Mouse (Mus musculus): ENCODE data around the gene Rftn2. TPM values are rescaled to one million over a fixed set of nuclear protein-coding genes. Genes with fewer than 3 reads are reported as not detected.

Gene Rftn2
- polyA plus RNA-seq, 1 experiment = 21.7 TPM

- DNase-seq (ENCODE audit: extremely low spot score in 1 of 2, low spot score in 1 of 2) = no peak
These were observed 52.6 kb downstream of the Rftn2 start for GRCm38 (mm10) chr1:55173720-55174557.

GRCm38 (mm10) chr1:55171361-55172325 lies 54.9 kb downstream of the Rftn2 start:
- DNase-seq (ENCODE audit: extremely low spot score in 1 of 2, low spot score in 1 of 2) = no peak

- DNase-seq (ENCODE audit: extremely low spot score in 1 of 2, low spot score in 1 of 2) = no peak
These were observed 58.0 kb downstream of the Rftn2 start for GRCm38 (mm10) chr1:55168591-55168990.

- no peak for DNase-seq (ENCODE audit: extremely low spot score in 1 of 2, low spot score in 1 of 2)
These were observed 59.0 kb downstream of the Rftn2 start for GRCm38 (mm10) chr1:55167560-55167959.

- DNase-seq (ENCODE audit: extremely low spot score in 1 of 2, low spot score in 1 of 2) = no peak
These were observed 62.6 kb downstream of the Rftn2 start for GRCm38 (mm10) chr1:55164005-55164404.

- no peak for DNase-seq (ENCODE audit: extremely low spot score in 1 of 2, low spot score in 1 of 2)
These were observed 63.8 kb downstream of the Rftn2 start for GRCm38 (mm10) chr1:55162781-55163180.

- DNase-seq (ENCODE audit: extremely low spot score in 1 of 2, low spot score in 1 of 2) = no peak
These were observed 64.7 kb downstream of the Rftn2 start for GRCm38 (mm10) chr1:55161895-55162294.

GRCm38 (mm10) chr1:55160831-55161638 lies 65.5 kb downstream of the Rftn2 start:
- peak; percentile 49 to 79 for DNase-seq (ENCODE audit: extremely low spot score in 1 of 2, low spot score in 1 of 2)

GRCm38 (mm10) chr1:55160218-55160617 lies 66.4 kb downstream of the Rftn2 start:
- no peak for DNase-seq (ENCODE audit: extremely low spot score in 1 of 2, low spot score in 1 of 2)

- peak in 1 of 2 experiments; percentile 38 for DNase-seq (ENCODE audit: extremely low spot score in 1 of 2, low spot score in 1 of 2)
These were observed 67.8 kb downstream of the Rftn2 start for GRCm38 (mm10) chr1:55158821-55159220.

- DNase-seq (ENCODE audit: extremely low spot score in 1 of 2, low spot score in 1 of 2) = peak; percentile 22 to 53
These were observed 68.4 kb downstream of the Rftn2 start for GRCm38 (mm10) chr1:55158211-55158610.

GRCm38 (mm10) chr1:55157329-55157728 lies 69.3 kb downstream of the Rftn2 start:
- DNase-seq (ENCODE audit: extremely low spot score in 1 of 2, low spot score in 1 of 2) = no peak

GRCm38 (mm10) chr1:55145556-55145955 lies 81.0 kb downstream of the Rftn2 start:
- DNase-seq (ENCODE audit: extremely low spot score in 1 of 2, low spot score in 1 of 2) = no peak

- DNase-seq (ENCODE audit: extremely low spot score in 1 of 2, low spot score in 1 of 2) = no peak
These were observed 82.2 kb downstream of the Rftn2 start for GRCm38 (mm10) chr1:55144338-55144737.

GRCm38 (mm10) chr1:55135846-55136245 lies 90.7 kb downstream of the Rftn2 start:
- no peak for DNase-seq (ENCODE audit: extremely low spot score in 1 of 2, low spot score in 1 of 2)

- DNase-seq (ENCODE audit: extremely low spot score in 1 of 2, low spot score in 1 of 2) = no peak
These were observed 92.3 kb downstream of the Rftn2 start for GRCm38 (mm10) chr1:55134301-55134700.

GRCm38 (mm10) chr1:55133173-55133572 lies 93.4 kb downstream of the Rftn2 start:
- DNase-seq (ENCODE audit: extremely low spot score in 1 of 2, low spot score in 1 of 2) = no peak

GRCm38 (mm10) chr1:55132308-55132707 lies 94.3 kb downstream of the Rftn2 start:
- no peak for DNase-seq (ENCODE audit: extremely low spot score in 1 of 2, low spot score in 1 of 2)

- DNase-seq (ENCODE audit: extremely low spot score in 1 of 2, low spot score in 1 of 2) = peak in 1 of 2 experiments; percentile 14
These were observed 95.1 kb downstream of the Rftn2 start for GRCm38 (mm10) chr1:55131424-55132014.

- DNase-seq (ENCODE audit: extremely low spot score in 1 of 2, low spot score in 1 of 2) = peak; percentile 62 to 91
These were observed 95.6 kb downstream of the Rftn2 start, which contains the start of gene Mob4 for GRCm38 (mm10) chr1:55130943-55131401. TSS of gene Mob4 (plus strand) at chr1:55131231.
